Mouse (Mus musculus): Measurements from ENCODE around the gene Usp34. TPM values are rescaled to one million over a fixed set of nuclear protein-coding genes. Genes with fewer than 3 reads are reported as not detected.
"Not testable (repeated sequence)": the region's sequence is repeated elsewhere in the genome, so short reads cannot be mapped to it uniquely, and the experiment has no call there.

The Usp34 gene
- polyA plus RNA-seq, 1 experiment from 2014 or later = 49.4 TPM

DNA sequence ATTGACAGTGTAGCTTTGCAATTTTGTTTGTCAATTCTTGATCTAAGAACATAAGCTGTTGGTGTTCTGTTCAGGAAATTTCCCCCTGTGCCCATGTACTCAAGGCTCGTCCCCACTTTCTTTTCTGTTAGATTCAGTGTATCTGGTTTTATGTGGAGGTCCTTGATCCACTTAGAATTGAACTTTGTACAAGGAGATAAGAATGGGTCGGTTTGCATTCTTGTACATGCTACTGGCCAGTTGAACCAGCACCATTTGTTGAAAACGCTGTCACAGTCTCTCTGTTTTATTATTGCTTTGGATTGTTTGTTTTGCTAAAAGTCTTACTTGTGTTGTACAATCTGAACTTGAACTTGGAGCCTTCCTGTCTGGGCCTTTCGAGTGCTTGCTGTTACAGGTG, 89.9 kb downstream of the Usp34 start:
- ChIA-PET CTCF (interaction anchor here (1.9 kb wide), 1 partner anchor 12 kb away, joined by 5 read pairs; no protein-coding TSS in a partner anchor), POLR2A (interaction anchor here (0.6 kb wide), 1 partner anchor 55 kb away, joined by 4 read pairs; no protein-coding TSS in a partner anchor)
- in situ Hi-C loops (cut with MboI; ENCODE audit: low pct_unique_long_range_greater_than_20kb) = no loop called here
- DNase-seq (ENCODE audit: low read depth, low spot score) (no peak), ATAC-seq (no peak)
- TF ChIP-seq CTCF (IDR thresholded peaks at IDR 0.05) = no peak
- no peaks in the 10 kb centered on the region for H3K27me3 ChIP-seq

GRCm38 (mm10) chr11:23400978-23401776, 94.5 kb downstream of the Usp34 start:
- ChIA-PET CTCF (interaction anchor here (1.2 to 1.3 kb wide), 2 partner anchors 11 to 23 kb away, joined by 3 read pairs; no protein-coding TSS in a partner anchor), POLR2A (interaction anchor here (0.6 kb wide), 2 partner anchors 9 to 146 kb away, joined by 3 read pairs; no protein-coding TSS in a partner anchor)
- H3K27me3 ChIP-seq = no peaks in the 10 kb centered on the region
- in situ Hi-C loops (cut with MboI; ENCODE audit: low pct_unique_long_range_greater_than_20kb) = no loop called here
- ATAC-seq = no peak
- DNase-seq (ENCODE audit: low read depth, low spot score) = no peak
- peak; percentile 44 for TF ChIP-seq CTCF (IDR thresholded peaks at IDR 0.05)

DNA sequence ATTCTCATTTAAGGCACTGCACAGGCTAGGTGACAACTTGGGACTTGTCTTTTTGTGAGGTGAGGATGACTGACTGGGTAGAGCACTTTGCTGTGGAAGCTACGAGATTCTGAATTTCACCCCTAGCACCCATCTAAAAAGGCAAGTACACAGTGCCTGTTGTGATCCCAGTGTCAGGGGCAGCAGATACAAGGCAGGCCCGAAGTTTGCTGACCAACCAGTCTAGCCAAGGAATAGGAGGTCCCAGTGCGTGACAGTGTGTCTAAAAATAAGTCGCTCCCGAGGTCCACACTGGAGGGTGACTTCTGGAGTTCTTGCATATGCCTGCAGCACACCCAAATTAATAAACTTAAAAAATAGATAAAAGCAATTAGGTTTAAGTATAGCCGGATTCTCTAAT, 121.6 kb downstream of the Usp34 start:
- H3K27me3 ChIP-seq = no peaks in the 10 kb centered on the region
- no peak for DNase-seq (ENCODE audit: low read depth, low spot score)
- ChIA-PET POLR2A (no interaction called here), CTCF (no interaction called here)
- TF ChIP-seq CTCF (IDR thresholded peaks at IDR 0.05) = no peak
- in situ Hi-C loops (cut with MboI; ENCODE audit: low pct_unique_long_range_greater_than_20kb) = no loop called here
- no peak for ATAC-seq

DNA sequence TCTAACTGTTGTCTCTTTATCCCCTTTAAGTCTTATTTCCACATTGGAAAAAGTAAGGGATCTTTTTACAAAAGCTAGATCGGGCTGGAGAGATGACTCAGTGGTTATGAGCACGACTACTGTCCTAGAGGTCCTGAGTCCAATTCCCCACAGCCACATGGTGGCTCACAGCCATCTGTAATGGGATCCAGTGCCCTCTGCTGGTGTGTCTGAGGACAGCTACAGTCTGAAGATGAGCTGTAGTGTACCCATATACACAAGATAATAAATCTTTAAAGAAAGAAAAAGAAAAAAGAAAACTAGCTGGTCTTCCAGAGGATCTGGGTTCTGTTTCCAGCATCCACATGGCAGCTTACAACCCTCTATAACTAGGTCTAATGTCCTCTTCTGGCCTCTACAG, 123.3 kb downstream of the Usp34 start:
- TF ChIP-seq CTCF (IDR thresholded peaks at IDR 0.05) = peak; percentile 51
- no peak for DNase-seq (ENCODE audit: low read depth, low spot score)
- no peak for ATAC-seq
- H3K27me3 ChIP-seq = no peaks in the 10 kb centered on the region
- in situ Hi-C loops (cut with MboI; ENCODE audit: low pct_unique_long_range_greater_than_20kb) = no loop called here
- ChIA-PET CTCF (interaction anchor here (1.2 kb wide), 1 partner anchor 10 kb away, joined by 3 read pairs; no protein-coding TSS in a partner anchor), POLR2A (no interaction called here)

- CTCF ChIA-PET = no interaction called here
- peak; percentile 36 for TF ChIP-seq CTCF (IDR thresholded peaks at IDR 0.05)
Observed at GRCm38 (mm10) chr11:23436076-23436475, 129.4 kb downstream of the Usp34 start.

DNA sequence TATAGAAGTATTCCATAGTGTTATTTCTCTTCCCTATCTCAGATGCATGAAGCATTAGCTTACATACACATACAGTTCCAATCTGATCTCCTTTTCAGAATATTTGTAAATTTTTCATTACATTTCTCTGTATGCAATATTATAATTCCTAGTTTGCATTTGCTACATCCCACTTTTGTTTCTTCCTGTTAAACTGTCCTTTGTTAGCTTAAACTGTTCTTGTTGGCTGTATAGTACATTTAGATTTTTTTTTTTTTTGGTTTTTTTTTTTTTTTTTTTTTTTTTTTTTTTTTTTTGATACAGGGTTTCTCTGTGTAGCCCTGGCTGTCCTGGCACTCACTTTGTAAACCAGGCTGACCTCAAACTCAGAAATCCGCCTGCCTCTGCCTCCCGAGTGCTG, 159.2 kb downstream of the Usp34 start:
- H3K27me3 ChIP-seq; DNase-seq (ENCODE audit: low read depth, low spot score); in situ Hi-C loops (cut with MboI; ENCODE audit: low pct_unique_long_range_greater_than_20kb); ATAC-seq; POLR2A ChIA-PET: not testable (repeated sequence)
- CTCF ChIA-PET = interaction anchor here (2.5 kb wide), 1 partner anchor 10 kb away, joined by 6 read pairs; no protein-coding TSS in a partner anchor

More at GRCm38 (mm10) chr11:23436076-23436475, 129.4 kb downstream of the Usp34 start:
- no peaks in the 10 kb centered on the region for H3K27me3 ChIP-seq
- in situ Hi-C loops (cut with MboI; ENCODE audit: low pct_unique_long_range_greater_than_20kb) = no loop called here
- DNase-seq (ENCODE audit: low read depth, low spot score) (no peak), ATAC-seq (no peak)
- POLR2A ChIA-PET = no interaction called here

- DNase-seq (ENCODE audit: low read depth, low spot score) (no peak), ATAC-seq (no peak)
- ChIA-PET CTCF (interaction anchor here (1.2 kb wide), 1 partner anchor 14 kb away, joined by 5 read pairs; no protein-coding TSS in a partner anchor), POLR2A (interaction anchor here (0.6 kb wide), 1 partner anchor 148 kb away, joined by 7 read pairs; no protein-coding TSS in a partner anchor)
- H3K27me3 ChIP-seq = no peaks in the 10 kb centered on the region
- no peak for TF ChIP-seq CTCF (IDR thresholded peaks at IDR 0.05)
- in situ Hi-C loops (cut with MboI; ENCODE audit: low pct_unique_long_range_greater_than_20kb) = loop anchor here (25.0 kb wide), 1 partner anchor 397 kb away; the partner anchor contains the start of gene Papolg
Observed at GRCm38 (mm10) chr11:23489955-23490354, 183.3 kb downstream of the Usp34 start.

DNA sequence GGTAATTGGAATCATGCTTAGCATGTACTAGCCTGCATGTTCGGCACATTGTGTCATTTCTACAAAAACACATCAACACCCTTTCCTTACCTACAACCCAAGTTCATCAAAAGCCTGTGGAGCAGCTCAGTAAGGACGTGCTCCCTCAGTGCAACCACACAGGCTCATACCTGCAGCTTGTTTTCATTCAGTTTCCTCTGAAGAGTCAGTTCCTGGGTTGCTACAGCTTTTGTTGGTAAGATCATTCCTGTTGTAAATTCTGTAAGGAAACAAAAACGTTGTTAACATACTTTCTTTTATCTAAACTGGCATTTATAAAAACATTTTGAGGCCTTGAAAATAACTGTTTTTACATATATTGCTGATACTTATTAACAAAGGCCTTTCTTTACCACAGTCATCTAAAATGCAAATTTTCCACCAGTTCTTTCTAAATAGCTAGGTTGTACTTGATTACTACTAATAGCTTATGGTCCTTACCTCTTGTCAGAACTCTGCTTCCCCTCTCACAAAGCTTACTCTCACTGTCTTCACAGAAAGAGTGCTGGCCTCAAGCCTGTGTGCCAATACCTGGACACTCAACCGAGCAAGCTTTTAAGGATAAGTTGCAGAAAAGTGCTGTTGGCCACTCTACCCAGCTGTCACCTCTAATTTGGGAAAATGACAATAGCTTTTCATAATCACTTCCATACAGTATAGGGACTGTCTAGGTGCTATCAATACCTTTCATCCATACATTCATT, 185.5 kb downstream of the Usp34 start:
- ATAC-seq (no peak), DNase-seq (ENCODE audit: low read depth, low spot score) (no peak)
- H3K27me3 ChIP-seq = no peaks in the 10 kb centered on the region
- CTCF ChIA-PET = interaction anchor here (2.8 kb wide), 1 partner anchor 11 kb away, joined by 18 read pairs; no protein-coding TSS in a partner anchor
- no peak for TF ChIP-seq CTCF (IDR thresholded peaks at IDR 0.05)
- in situ Hi-C loops (cut with MboI; ENCODE audit: low pct_unique_long_range_greater_than_20kb) = loop anchor here (25.0 kb wide), 1 partner anchor 395 kb away; the partner anchor contains the start of gene Papolg
- POLR2A ChIA-PET = interaction anchor here (0.6 to 1.6 kb wide), 3 partner anchors 10 to 158 kb away, joined by 3 to 4 read pairs (median 3); no protein-coding TSS in a partner anchor

DNA sequence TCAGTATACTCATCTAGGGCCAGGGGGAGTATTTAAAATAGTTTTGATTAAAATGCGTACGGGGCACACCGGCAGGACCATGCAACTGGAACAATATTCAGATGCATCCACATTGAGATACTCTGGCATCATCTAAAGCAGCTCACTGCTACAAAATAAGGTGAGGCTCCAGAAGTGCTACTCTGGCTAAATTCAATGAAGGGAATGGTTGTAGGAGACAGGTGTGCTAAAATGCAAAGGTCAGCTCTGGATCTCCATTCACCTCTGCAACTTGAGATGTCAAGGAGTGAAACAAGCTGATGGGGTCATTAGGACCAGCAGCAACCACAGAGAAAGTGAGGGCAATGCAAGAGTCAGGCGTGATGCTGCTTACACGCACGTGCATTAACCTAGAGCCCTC, 188.5 kb downstream of the Usp34 start:
- POLR2A ChIA-PET = no interaction called here

GRCm38 (mm10) chr11:23496661-23497060, 190.0 kb downstream of the Usp34 start:
- no peak for DNase-seq (ENCODE audit: low read depth, low spot score)
- ChIA-PET POLR2A (interaction anchor here (2.2 kb wide), 1 partner anchor 9 kb away, joined by 8 read pairs; no protein-coding TSS in a partner anchor), CTCF (interaction anchor here (0.9 to 1.3 kb wide), 2 partner anchors 158 to 509 kb away, joined by 3 read pairs; no protein-coding TSS in a partner anchor)
- no peak for TF ChIP-seq CTCF (IDR thresholded peaks at IDR 0.05)
- in situ Hi-C loops (cut with MboI; ENCODE audit: low pct_unique_long_range_greater_than_20kb) = loop anchor here (5.0 to 25.0 kb wide), 2 partner anchors 71 to 391 kb away; partner anchors contain the start of gene Papolg
- no peak for ATAC-seq
- H3K27me3 ChIP-seq = no peaks in the 10 kb centered on the region

More for the DNA sequence above, 188.5 kb downstream of the Usp34 start:
- no peak for TF ChIP-seq CTCF (IDR thresholded peaks at IDR 0.05)
- DNase-seq (ENCODE audit: low read depth, low spot score) = no peak
- CTCF ChIA-PET = interaction anchor here (1.2 kb wide), 1 partner anchor 24 kb away, joined by 3 read pairs; no protein-coding TSS in a partner anchor
- ATAC-seq = no peak
- no peaks in the 10 kb centered on the region for H3K27me3 ChIP-seq
- in situ Hi-C loops (cut with MboI; ENCODE audit: low pct_unique_long_range_greater_than_20kb) = loop anchor here (5.0 to 25.0 kb wide), 2 partner anchors 72 to 392 kb away; partner anchors contain the start of gene Papolg
